Mouse (Mus musculus): ENCODE results near the gene Gm45021. TPM values are rescaled to one million over a fixed set of nuclear protein-coding genes. Genes with fewer than 3 reads are reported as not detected.

Gene Gm45021
- polyA plus RNA-seq, 1 experiment from 2014 or later = not detected

DNA sequence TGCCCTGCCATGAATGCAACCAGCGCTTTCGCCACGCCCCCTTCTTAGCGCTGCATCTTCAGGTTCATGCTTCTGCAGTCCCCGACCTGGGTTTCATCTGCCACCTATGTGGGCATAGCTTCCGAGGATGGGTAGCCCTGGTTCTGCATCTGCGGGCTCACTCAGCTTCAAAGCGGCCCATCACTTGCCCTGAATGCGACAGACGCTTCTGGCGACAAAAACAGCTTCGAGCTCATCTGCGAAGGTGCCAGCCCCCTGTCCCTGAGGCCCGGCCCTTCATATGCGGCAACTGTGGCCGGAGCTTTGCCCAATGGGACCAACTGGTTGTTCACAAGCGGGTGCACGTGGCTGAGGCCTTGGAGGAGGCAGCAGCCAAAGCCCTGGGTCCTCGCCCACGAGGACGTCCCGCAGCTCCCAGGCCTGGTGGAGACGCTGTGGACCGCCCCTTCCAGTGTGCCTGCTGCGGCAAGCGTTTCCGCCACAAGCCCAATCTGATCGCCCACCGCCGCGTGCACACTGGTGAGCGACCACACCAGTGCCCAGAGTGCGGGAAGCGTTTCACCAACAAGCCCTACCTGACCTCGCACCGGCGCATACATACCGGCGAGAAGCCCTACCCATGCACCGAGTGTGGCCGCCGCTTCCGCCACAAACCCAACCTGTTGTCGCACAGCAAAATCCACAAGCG lies 7.3 kb downstream of the Gm45021 start:
- no peak overlapping the region for H3K4me2 ChIP-seq
- no peak overlapping the region for H3K27ac ChIP-seq
- DNase-seq (no peak), ATAC-seq (ENCODE audit: low read depth) (no peak)
- peaks cover 47% of the 10 kb centered on the region for H3K36me3 ChIP-seq
- H3K27me3 ChIP-seq = no peaks in the 10 kb centered on the region
- H3K9me3 ChIP-seq (replicated peaks) = peaks cover 12% of the 10 kb centered on the region; the same call in 1 of the 2 replicates
- 89% methylated on average over 45 of the region's 45 CpGs for WGBS (ENCODE audit: insufficient replicate concordance)
- no peak overlapping the region for H3K9ac ChIP-seq
- peaks cover 58% of the 10 kb centered on the region for H3K4me1 ChIP-seq (replicated peaks)
- H3K4me3 ChIP-seq (replicated peaks) = no peak overlapping the region

DNA sequence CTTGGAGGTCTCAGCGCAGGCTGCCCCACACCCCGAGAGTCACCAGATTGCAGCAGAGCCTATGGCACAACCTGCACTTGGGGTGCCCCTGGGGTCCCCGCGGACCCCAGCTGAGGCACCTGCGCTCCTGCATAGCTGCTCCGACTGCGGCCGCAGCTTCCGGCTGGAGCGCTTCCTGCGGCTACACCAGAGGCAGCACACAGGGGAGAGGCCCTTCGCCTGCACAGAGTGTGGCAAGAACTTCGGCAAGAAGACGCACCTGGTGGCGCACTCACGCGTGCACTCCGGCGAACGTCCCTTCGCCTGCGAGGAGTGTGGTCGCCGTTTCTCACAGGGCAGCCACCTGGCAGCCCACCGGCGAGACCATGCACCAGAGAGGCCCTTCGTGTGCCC lies 7.8 kb downstream of the Gm45021 start:
- peaks cover 12% of the 10 kb centered on the region; the same call in 1 of the 2 replicates for H3K9me3 ChIP-seq (replicated peaks)
- no peak overlapping the region for H3K4me3 ChIP-seq (replicated peaks)
- peaks cover 59% of the 10 kb centered on the region for H3K4me1 ChIP-seq (replicated peaks)
- H3K9ac ChIP-seq = no peak overlapping the region
- no peak overlapping the region for H3K4me2 ChIP-seq
- no peaks in the 10 kb centered on the region for H3K27me3 ChIP-seq
- H3K27ac ChIP-seq = no peak overlapping the region
- H3K36me3 ChIP-seq = peaks cover 47% of the 10 kb centered on the region
- ATAC-seq (ENCODE audit: low read depth) = no peak
- DNase-seq = no peak
- 91% methylated on average over 27 of the region's 27 CpGs for WGBS (ENCODE audit: insufficient replicate concordance)

DNA sequence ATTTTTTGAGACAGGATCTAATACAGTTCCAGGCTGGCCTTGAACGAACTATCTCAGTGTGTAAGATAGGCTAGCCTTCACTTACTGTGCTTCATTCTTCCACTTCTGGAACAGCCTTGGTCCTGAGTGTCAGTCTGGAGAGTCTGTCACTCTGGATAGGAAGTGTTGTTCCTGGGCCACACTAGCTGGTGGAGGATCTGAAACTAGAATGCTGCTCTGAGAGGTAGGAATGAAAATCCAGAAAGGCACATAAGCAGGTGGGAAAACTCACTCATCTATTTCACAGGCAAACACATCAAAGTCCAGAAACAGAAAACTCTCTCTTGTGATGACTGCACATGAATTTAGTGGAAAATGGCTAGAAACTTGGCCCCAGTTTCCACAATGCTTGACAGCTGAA lies 11.2 kb downstream of the Gm45021 start:
- 59% methylated on average over 1 of the region's 1 CpGs for WGBS (ENCODE audit: insufficient replicate concordance)
- Histone ChIP-seq H3K27ac (no peak overlapping the region), H3K9me3 (replicated peaks) (peaks cover 12% of the 10 kb centered on the region; the same call in 1 of the 2 replicates), H3K9ac (no peak overlapping the region), H3K4me1 (replicated peaks) (peaks cover 45% of the 10 kb centered on the region), H3K4me2 (peak overlapping the region; percentile 95; the same call in 1 of the 2 replicates), H3K36me3 (peaks cover 44% of the 10 kb centered on the region), H3K27me3 (no peaks in the 10 kb centered on the region), H3K4me3 (replicated peaks) (no peak overlapping the region)
- no peak for ATAC-seq (ENCODE audit: low read depth)
- DNase-seq = no peak

DNA sequence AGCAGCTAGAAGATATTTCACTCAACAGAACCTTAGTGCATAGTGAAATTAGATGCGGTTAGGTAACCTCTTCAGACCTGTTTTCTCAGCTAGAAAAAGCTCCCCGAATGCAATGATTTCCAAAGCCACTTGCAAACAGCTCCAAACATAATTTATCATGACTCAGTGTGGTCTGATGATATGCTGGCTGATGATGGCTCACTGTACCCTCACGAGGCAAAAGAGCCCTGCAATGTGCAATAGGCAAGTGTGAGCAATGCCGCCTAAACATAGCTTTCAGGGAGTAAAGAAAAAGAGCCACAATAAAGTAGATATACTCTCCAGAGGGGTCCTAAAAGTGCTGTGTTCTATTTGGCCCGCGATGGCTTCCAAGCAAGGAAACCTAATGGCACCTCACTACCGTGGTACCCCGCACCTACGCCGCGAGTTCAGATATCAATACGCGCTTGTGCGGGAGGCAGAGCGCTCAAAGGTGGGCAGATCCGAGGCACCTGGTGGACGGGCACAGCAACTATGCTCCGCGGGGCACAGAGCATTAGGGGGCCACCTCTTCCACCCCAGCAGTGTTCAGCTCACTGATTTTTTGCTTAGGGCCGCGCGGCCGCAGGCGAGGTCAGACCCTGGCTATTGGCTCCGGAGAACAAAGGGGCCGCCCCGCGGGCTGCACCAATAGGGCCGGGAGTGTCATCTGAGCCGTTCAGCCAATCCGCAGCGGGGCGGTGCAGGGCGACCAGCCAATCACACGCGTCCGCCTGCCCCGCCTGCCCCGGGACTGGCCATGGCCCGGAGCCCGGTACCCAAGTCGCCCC lies 12.1 kb downstream of the Gm45021 start, which contains the start of gene Zfp775:
Gene Zfp775 (plus strand): TSS at position 793 of the 809 bp plus-strand sequence.
- H3K27ac ChIP-seq = peak within 1 kb of the TSS; percentile 75
- peak within 1 kb of the TSS; percentile 72 for H3K4me3 ChIP-seq (replicated peaks)
- ATAC-seq (ENCODE audit: low read depth) = peak; percentile 99
- no peaks in the 10 kb centered on the region for H3K27me3 ChIP-seq
- 5% methylated on average over 42 of the region's 42 CpGs for WGBS (ENCODE audit: insufficient replicate concordance)
- H3K9me3 ChIP-seq (replicated peaks) = peaks cover 8% of the 10 kb centered on the region; the same call in 1 of the 2 replicates
- peaks cover 37% of the 10 kb centered on the region for H3K36me3 ChIP-seq
- DNase-seq = peak; percentile 90
- peak within 1 kb of the TSS; percentile 95 for H3K4me2 ChIP-seq
- peak within 1 kb of the TSS; percentile 72 for H3K9ac ChIP-seq
- peaks cover 45% of the 10 kb centered on the region for H3K4me1 ChIP-seq (replicated peaks)

GRCm38 (mm10) chr6:48602080-48602741 lies 12.8 kb downstream of the Gm45021 start:
- DNase-seq = peak; percentile 20
- WGBS (ENCODE audit: insufficient replicate concordance) = 2% methylated on average over 28 of the region's 28 CpGs

GRCm38 (mm10) chr6:48608124-48608523 lies 18.7 kb downstream of the Gm45021 start:
- ATAC-seq (ENCODE audit: low read depth) (no peak), DNase-seq (no peak)
- no peak overlapping the region for H3K27ac ChIP-seq
- no peaks in the 10 kb centered on the region for H3K36me3 ChIP-seq
- no peaks in the 10 kb centered on the region for H3K9me3 ChIP-seq (replicated peaks)
- H3K9ac ChIP-seq = no peak overlapping the region
- H3K4me2 ChIP-seq = no peak overlapping the region
- H3K4me3 ChIP-seq (replicated peaks) = no peak overlapping the region
- H3K27me3 ChIP-seq = no peaks in the 10 kb centered on the region
- H3K4me1 ChIP-seq (replicated peaks) = peaks cover 10% of the 10 kb centered on the region
- WGBS (ENCODE audit: insufficient replicate concordance) = 79% methylated on average over 2 of the region's 2 CpGs

More at GRCm38 (mm10) chr6:48602080-48602741, 12.8 kb downstream of the Gm45021 start:
- Histone ChIP-seq H3K9me3 (replicated peaks) (peaks cover 1% of the 10 kb centered on the region; the same call in 1 of the 2 replicates), H3K27me3 (no peaks in the 10 kb centered on the region), H3K4me3 (replicated peaks) (peak overlapping the region; percentile 72), H3K27ac (peak overlapping the region; percentile 75), H3K4me2 (peak overlapping the region; percentile 95), H3K9ac (peak overlapping the region; percentile 72), H3K36me3 (peaks cover 30% of the 10 kb centered on the region), H3K4me1 (replicated peaks) (peaks cover 45% of the 10 kb centered on the region)
- peak; percentile 65 for ATAC-seq (ENCODE audit: low read depth)

DNA sequence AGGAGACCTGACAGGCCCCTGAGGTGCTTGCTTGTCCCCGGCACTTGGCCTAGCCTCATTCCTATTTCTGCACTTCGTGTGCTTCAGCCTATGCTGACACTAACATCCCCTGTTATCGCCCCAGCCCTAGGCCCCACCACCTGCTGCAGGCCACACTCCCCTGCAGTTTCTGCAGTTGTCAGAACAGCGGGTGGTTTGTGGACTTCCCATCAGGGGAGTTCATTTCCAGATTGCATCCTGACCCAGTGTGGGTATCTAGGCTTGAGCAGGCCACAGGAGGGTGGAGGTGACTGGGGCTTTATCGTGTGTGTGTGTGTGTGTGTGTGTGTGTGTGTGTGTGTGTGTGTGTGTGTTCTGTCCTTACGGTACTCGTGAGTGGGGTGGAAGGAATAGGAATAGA lies 20.1 kb downstream of the Gm45021 start:
- DNase-seq (no peak), ATAC-seq (ENCODE audit: low read depth) (peak; percentile 53)
- Histone ChIP-seq H3K4me2 (no peak overlapping the region), H3K4me1 (replicated peaks) (peaks cover 8% of the 10 kb centered on the region), H3K4me3 (replicated peaks) (no peak overlapping the region), H3K36me3 (peaks cover 3% of the 10 kb centered on the region; the same call in 1 of the 2 replicates), H3K9me3 (replicated peaks) (no peaks in the 10 kb centered on the region), H3K27ac (no peak overlapping the region), H3K27me3 (no peaks in the 10 kb centered on the region), H3K9ac (no peak overlapping the region)
- 44% methylated on average over 7 of the region's 7 CpGs for WGBS (ENCODE audit: insufficient replicate concordance)

DNA sequence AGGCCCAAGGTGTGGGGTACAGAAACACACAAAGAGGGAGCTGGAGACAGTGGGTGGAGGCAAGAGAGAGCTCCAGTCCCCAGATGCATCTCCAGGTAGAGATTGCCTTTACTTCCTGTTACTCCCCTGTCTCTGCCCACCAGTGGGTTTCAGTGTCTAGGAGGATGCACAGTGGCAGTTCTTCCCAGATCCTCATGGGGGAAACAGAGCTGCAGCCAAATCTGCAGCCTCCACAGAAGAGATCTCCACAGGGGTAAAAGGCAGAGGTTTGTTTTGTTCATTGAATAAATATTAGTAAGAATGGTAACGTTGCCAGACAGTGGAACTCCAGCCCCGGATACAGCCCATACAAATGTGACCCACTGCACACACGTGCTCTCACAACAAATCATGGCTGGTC lies 21.2 kb downstream of the Gm45021 start:
- Histone ChIP-seq H3K4me2 (no peak overlapping the region), H3K4me1 (replicated peaks) (peaks cover 8% of the 10 kb centered on the region), H3K9me3 (replicated peaks) (no peaks in the 10 kb centered on the region), H3K36me3 (peaks cover 3% of the 10 kb centered on the region; the same call in 1 of the 2 replicates), H3K4me3 (replicated peaks) (no peak overlapping the region), H3K9ac (no peak overlapping the region), H3K27ac (no peak overlapping the region), H3K27me3 (no peaks in the 10 kb centered on the region)
- ATAC-seq (ENCODE audit: low read depth) (no peak), DNase-seq (no peak)
- 64% methylated on average over 3 of the region's 3 CpGs for WGBS (ENCODE audit: insufficient replicate concordance)

- DNase-seq (no peak), ATAC-seq (ENCODE audit: low read depth) (no peak)
- peaks cover 3% of the 10 kb centered on the region; the same call in 1 of the 2 replicates for H3K36me3 ChIP-seq
- H3K4me1 ChIP-seq (replicated peaks) = peaks cover 8% of the 10 kb centered on the region
- WGBS (ENCODE audit: insufficient replicate concordance) = 64% methylated on average over 4 of the region's 4 CpGs
- no peaks in the 10 kb centered on the region for H3K27me3 ChIP-seq
- H3K27ac ChIP-seq = no peak overlapping the region
- no peak overlapping the region for H3K9ac ChIP-seq
- H3K9me3 ChIP-seq (replicated peaks) = no peaks in the 10 kb centered on the region
- H3K4me3 ChIP-seq (replicated peaks) = no peak overlapping the region
- no peak overlapping the region for H3K4me2 ChIP-seq
Measured at GRCm38 (mm10) chr6:48613464-48613863, 24.1 kb downstream of the Gm45021 start.

DNA sequence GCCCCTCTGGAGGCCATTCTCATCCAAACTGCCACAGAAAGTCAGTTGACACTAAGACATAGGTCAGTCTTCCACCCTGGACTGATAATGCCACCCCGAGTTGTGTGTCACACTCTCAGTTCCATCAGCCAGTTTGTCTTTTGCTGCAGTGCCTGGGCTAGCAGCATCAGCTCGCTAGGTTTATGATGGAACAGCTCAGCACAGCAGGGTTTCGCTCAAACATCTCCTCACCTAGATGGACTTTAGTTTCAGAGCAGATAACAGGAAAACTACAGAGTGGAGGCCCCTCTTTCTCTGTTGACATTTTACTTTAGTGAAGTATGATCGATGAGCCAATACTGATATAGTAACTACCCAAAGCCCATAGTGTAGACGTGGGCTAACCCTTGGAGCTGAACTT lies 25.3 kb downstream of the Gm45021 start:
- H3K4me1 ChIP-seq (replicated peaks) = no peaks in the 10 kb centered on the region
- H3K27me3 ChIP-seq = no peaks in the 10 kb centered on the region
- peaks cover 12% of the 10 kb centered on the region for H3K36me3 ChIP-seq
- no peak overlapping the region for H3K4me2 ChIP-seq
- WGBS (ENCODE audit: insufficient replicate concordance) = 63% methylated on average over 5 of the region's 5 CpGs
- no peak for DNase-seq
- H3K9ac ChIP-seq = no peak overlapping the region
- no peaks in the 10 kb centered on the region for H3K9me3 ChIP-seq (replicated peaks)
- no peak overlapping the region for H3K27ac ChIP-seq
- H3K4me3 ChIP-seq (replicated peaks) = no peak overlapping the region
- peak; percentile 43; the same call in 1 of the 2 replicates for ATAC-seq (ENCODE audit: low read depth)

- Histone ChIP-seq H3K4me3 (replicated peaks) (no peak overlapping the region), H3K27ac (no peak overlapping the region), H3K27me3 (no peaks in the 10 kb centered on the region), H3K4me1 (replicated peaks) (no peaks in the 10 kb centered on the region), H3K9me3 (replicated peaks) (no peaks in the 10 kb centered on the region), H3K4me2 (no peak overlapping the region), H3K9ac (no peak overlapping the region), H3K36me3 (peaks cover 16% of the 10 kb centered on the region)
- ATAC-seq (ENCODE audit: low read depth) = no peak
- DNase-seq = no peak
- 87% methylated on average over 30 of the region's 30 CpGs for WGBS (ENCODE audit: insufficient replicate concordance)
Measured at GRCm38 (mm10) chr6:48620031-48620430, 30.6 kb downstream of the Gm45021 start.

Measured in liver, embryonic 13.5 days (tissue).